Mouse (Mus musculus) MEL (cell line): Measurements from ENCODE around the gene Scnm1. TPM values are rescaled to one million over a fixed set of nuclear protein-coding genes. Genes with fewer than 3 reads are reported as not detected.

Experiments used
- DNase-seq: peaks from one replicate; pipeline ENCODE4 v3.0.0; 2011; ENCODE audit warnings: low read depth, low spot score
- H3K27ac ChIP-seq: 2 replicates; pipeline ENCODE4 v1.5.1; 2012; ENCODE audit warnings: low read depth, mild to moderate bottlenecking, control low read depth, low read length, moderate library complexity; ENCODE audit not compliant: control insufficient read depth
- H3K27me3 ChIP-seq, 2 experiments: fragments of 150-350 bp in 1 of 2; sonication (generic) in 1 of 2; 2 replicates each; pipeline ENCODE4 v1.6.1; 2012; ENCODE audit warnings: low read length in 2 of 2, mild to moderate bottlenecking in 2 of 2, improper control_type of control experiment in 1 of 2, moderate library complexity in 1 of 2; ENCODE audit not compliant: insufficient read depth in 2 of 2, control insufficient read depth in 1 of 2
- H3K36me3 ChIP-seq, 2 experiments: 2 replicates each; pipeline ENCODE4 v1.6.1; 2012 to 2014; ENCODE audit warnings: low read length in 2 of 2, improper control_type of control experiment in 1 of 2, inconsistent platforms in 1 of 2, mild to moderate bottlenecking in 1 of 2; ENCODE audit not compliant: insufficient read depth in 2 of 2, control insufficient read depth in 1 of 2
- H3K4me1 ChIP-seq, 2 experiments: fragments of 150-350 bp in 1 of 2; sonication (generic) in 1 of 2; 2 replicates each; pipeline ENCODE4 v1.6.1; 2012; ENCODE audit warnings: low read length in 2 of 2, improper control_type of control experiment in 1 of 2, mild to moderate bottlenecking in 1 of 2; ENCODE audit not compliant: insufficient read depth in 2 of 2, control insufficient read depth in 1 of 2
- H3K4me3 ChIP-seq, 2 experiments: fragments of 150-350 bp in 1 of 2; sonication (generic) in 1 of 2; 2 replicates each; pipeline ENCODE4 v1.5.1; 2012; ENCODE audit warnings: low read depth in 2 of 2, low read length in 2 of 2, mild to moderate bottlenecking in 2 of 2, moderate library complexity in 2 of 2, control low read depth in 1 of 2, improper control_type of control experiment in 1 of 2; ENCODE audit not compliant: control insufficient read depth in 1 of 2, insufficient read depth in 1 of 2
- H3K79me2 ChIP-seq: 2 replicates; pipeline ENCODE4 v1.6.1; 2012; ENCODE audit warnings: mild to moderate bottlenecking, low read length, moderate library complexity; ENCODE audit not compliant: control insufficient read depth, poor library complexity, insufficient read depth
- H3K9ac ChIP-seq: 2 replicates; pipeline ENCODE4 v1.6.1; 2012; ENCODE audit warnings: low read depth, mild to moderate bottlenecking, control low read depth, low read length, moderate library complexity; ENCODE audit not compliant: control insufficient read depth, poor library complexity, severe bottlenecking
- H3K9me3 ChIP-seq: fragments of 150-350 bp; sonication (generic); replicated peaks from 2 replicates; pipeline ENCODE4 v1.6.1; 2012; ENCODE audit warnings: mild to moderate bottlenecking, low read length, improper control_type of control experiment, moderate library complexity; ENCODE audit not compliant: insufficient read depth
- BHLHE40 ChIP-seq: IDR thresholded peaks from 2 replicates; pipeline ENCODE4 v1.6.1; 2012; ENCODE audit warnings: low read depth, mild to moderate bottlenecking, inconsistent platforms, low read length, improper control_type of control experiment, borderline replicate concordance
- CHD2 ChIP-seq: IDR thresholded peaks from 2 replicates; pipeline ENCODE4 v1.6.1; 2011; ENCODE audit warnings: low read length, improper control_type of control experiment
- CTCF ChIP-seq, 3 experiments: IDR thresholded peaks in 2 of 3; conservative IDR thresholded peaks in 1 of 3; 2 replicates each; pipeline ENCODE4 v1.5.1; 2011 to 2012; ENCODE audit warnings: low read length in 3 of 3, low read depth in 2 of 3, mild to moderate bottlenecking in 2 of 3, improper control_type of control experiment in 1 of 3, inconsistent platforms in 1 of 3, mixed read lengths in 1 of 3, moderate library complexity in 1 of 3; ENCODE audit not compliant: control insufficient read depth in 1 of 3, insufficient read depth in 1 of 3, poor library complexity in 1 of 3, severe bottlenecking in 1 of 3
- E2F4 ChIP-seq: IDR thresholded peaks from 2 replicates; pipeline ENCODE4 v1.6.1; 2011; ENCODE audit warnings: low read depth, low read length, improper control_type of control experiment, borderline replicate concordance
- EP300 ChIP-seq, 2 experiments: IDR thresholded peaks; 2 replicates each; pipeline ENCODE4 v1.6.1; 2011; ENCODE audit warnings: improper control_type of control experiment in 2 of 2, low read length in 2 of 2, low read depth in 1 of 2, mild to moderate bottlenecking in 1 of 2
- GABPA ChIP-seq: IDR thresholded peaks from 2 replicates; pipeline ENCODE4 v1.6.1; 2012; ENCODE audit warnings: low read depth, mild to moderate bottlenecking, inconsistent platforms, low read length, improper control_type of control experiment, moderate library complexity
- HCFC1 ChIP-seq: IDR thresholded peaks from 2 replicates; pipeline ENCODE4 v1.6.1; 2012; ENCODE audit warnings: low read depth, mild to moderate bottlenecking, inconsistent platforms, low read length, improper control_type of control experiment, moderate library complexity
- KAT2A ChIP-seq: conservative IDR thresholded peaks from 2 replicates; pipeline ENCODE4 v1.6.1; 2012; ENCODE audit warnings: low read depth, low read length, improper control_type of control experiment, inconsistent platforms
- MAFK ChIP-seq: IDR thresholded peaks from 2 replicates; pipeline ENCODE4 v1.6.1; 2011; ENCODE audit warnings: low read depth, mild to moderate bottlenecking, low read length, improper control_type of control experiment, borderline replicate concordance
- MAZ ChIP-seq: IDR thresholded peaks from 2 replicates; pipeline ENCODE4 v1.6.1; 2012; ENCODE audit warnings: low read depth, mild to moderate bottlenecking, inconsistent platforms, low read length, improper control_type of control experiment
- MEF2A ChIP-seq: IDR thresholded peaks from 2 replicates; pipeline ENCODE4 v1.6.1; 2014; ENCODE audit warnings: low read depth, mild to moderate bottlenecking, inconsistent platforms, low read length, improper control_type of control experiment; ENCODE audit not compliant: poor library complexity, insufficient replicate concordance, severe bottlenecking; ENCODE audit errors: extremely low read depth
- MXI1 ChIP-seq: IDR thresholded peaks from 2 replicates; pipeline ENCODE4 v1.6.1; 2011; ENCODE audit warnings: mild to moderate bottlenecking, low read depth, low read length, improper control_type of control experiment
- NELFE ChIP-seq: IDR thresholded peaks from 2 replicates; pipeline ENCODE4 v1.6.1; 2011; ENCODE audit warnings: low read depth, low read length, improper control_type of control experiment
- POLR2A ChIP-seq, 2 experiments: IDR thresholded peaks; 2 replicates each; pipeline ENCODE4 v1.6.1; 2011 to 2012; ENCODE audit warnings: low read length in 2 of 2, mild to moderate bottlenecking in 2 of 2, control low read depth in 1 of 2, improper control_type of control experiment in 1 of 2, low read depth in 1 of 2, moderate library complexity in 1 of 2; ENCODE audit not compliant: control insufficient read depth in 1 of 2, insufficient read depth in 1 of 2, poor library complexity in 1 of 2
- POLR2AphosphoS2 ChIP-seq: IDR thresholded peaks from 2 replicates; pipeline ENCODE4 v1.6.1; 2011; ENCODE audit warnings: low read length, improper control_type of control experiment
- POLR2AphosphoS5 ChIP-seq: IDR thresholded peaks from 2 replicates; pipeline ENCODE4 v1.6.1; 2012; ENCODE audit warnings: low read depth, borderline replicate concordance, mild to moderate bottlenecking, inconsistent platforms, low read length, moderate library complexity, mixed read lengths
- RAD21 ChIP-seq: IDR thresholded peaks from 2 replicates; pipeline ENCODE4 v1.6.1; 2011; ENCODE audit warnings: mild to moderate bottlenecking, low read depth, low read length, improper control_type of control experiment
- SIN3A ChIP-seq: IDR thresholded peaks from 2 replicates; pipeline ENCODE4 v1.6.1; 2012; ENCODE audit warnings: low read length, improper control_type of control experiment, inconsistent platforms
- SMC3 ChIP-seq: IDR thresholded peaks from 2 replicates; pipeline ENCODE4 v1.6.1; 2011; ENCODE audit warnings: low read depth, low read length, improper control_type of control experiment
- TBP ChIP-seq: IDR thresholded peaks from 2 replicates; pipeline ENCODE4 v1.8.0; 2011; ENCODE audit warnings: low read depth, low read length, improper control_type of control experiment
- TCF12 ChIP-seq: IDR thresholded peaks from 2 replicates; pipeline ENCODE4 v1.6.1; 2014; ENCODE audit warnings: low read depth, mild to moderate bottlenecking, inconsistent platforms, low read length, improper control_type of control experiment, moderate library complexity
- UBTF ChIP-seq: IDR thresholded peaks from 2 replicates; pipeline ENCODE4 v1.6.1; 2012; ENCODE audit warnings: low read depth, mild to moderate bottlenecking, inconsistent platforms, low read length, improper control_type of control experiment, moderate library complexity, borderline replicate concordance; ENCODE audit not compliant: insufficient read depth
- USF1 ChIP-seq: IDR thresholded peaks from 2 replicates; pipeline ENCODE4 v1.6.1; 2014; ENCODE audit warnings: low read depth, mild to moderate bottlenecking, inconsistent platforms, low read length, improper control_type of control experiment, moderate library complexity
- ZKSCAN1 ChIP-seq: IDR thresholded peaks from 2 replicates; pipeline ENCODE4 v1.6.1; 2012; ENCODE audit warnings: low read depth, mild to moderate bottlenecking, inconsistent platforms, low read length, improper control_type of control experiment, moderate library complexity
- ZNF384 ChIP-seq: IDR thresholded peaks from 2 replicates; pipeline ENCODE4 v1.6.1; 2012; ENCODE audit warnings: low read depth, mild to moderate bottlenecking, inconsistent platforms, low read length, improper control_type of control experiment
- polyA plus RNA-seq, 2 experiments: library from polyadenylated mRNA; stranded (reverse) in 1 of 2; unstranded in 1 of 2; fragments of >175 nt in 1 of 2; fragments of >200 nt in 1 of 2; gene quantifications; 2 replicates each; pipeline versions ENCODE4 v1.2.1 to v1.2.4; 2012; ENCODE audit warnings: low replicate concordance in 2 of 2, low read depth in 1 of 2; ENCODE audit not compliant: insufficient read length in 2 of 2, insufficient read depth in 1 of 2, missing spikeins in 1 of 2
- total RNA-seq: library from RNA; depleted of rRNA; stranded (reverse); fragments of 300-350 nt; gene quantifications from 2 replicates; pipeline ENCODE4 v1.2.3, GENCODE M21; 2012

Scnm1 gene
- total and polyA plus RNA-seq, 3 experiments, result 93.1 to 104 TPM; not detected in 1

- no peaks in the 10 kb centered on the region for H3K4me1 ChIP-seq
- TF ChIP-seq MEF2A (no peak), EP300 (IDR thresholded peaks at IDR 0.05; ENCODE audit: low read depth in 1 of 2, low read length in 2 of 2) (no peak), MXI1 (no peak), CHD2 (no peak), USF1 (no peak), TBP (no peak), SIN3A (no peak), SMC3 (no peak), POLR2A (IDR thresholded peaks at IDR 0.05; ENCODE audit: control insufficient read depth in 1 of 2, insufficient read depth in 1 of 2, low read depth in 1 of 2, low read length in 2 of 2, poor library complexity in 1 of 2) (no peak), CTCF (IDR thresholded peaks at IDR 0.05 in 2 of 3, conservative IDR thresholded peaks at IDR 0.05 in 1 of 3; ENCODE audit: control insufficient read depth in 1 of 3, insufficient read depth in 1 of 3, low read depth in 2 of 3, low read length in 3 of 3, poor library complexity in 1 of 3, severe bottlenecking in 1 of 3) (no peak), MAFK (no peak)
Observed at GRCm38 (mm10) chr3:95171105-95171504, 37.3 kb upstream of the Scnm1 start.

DNA sequence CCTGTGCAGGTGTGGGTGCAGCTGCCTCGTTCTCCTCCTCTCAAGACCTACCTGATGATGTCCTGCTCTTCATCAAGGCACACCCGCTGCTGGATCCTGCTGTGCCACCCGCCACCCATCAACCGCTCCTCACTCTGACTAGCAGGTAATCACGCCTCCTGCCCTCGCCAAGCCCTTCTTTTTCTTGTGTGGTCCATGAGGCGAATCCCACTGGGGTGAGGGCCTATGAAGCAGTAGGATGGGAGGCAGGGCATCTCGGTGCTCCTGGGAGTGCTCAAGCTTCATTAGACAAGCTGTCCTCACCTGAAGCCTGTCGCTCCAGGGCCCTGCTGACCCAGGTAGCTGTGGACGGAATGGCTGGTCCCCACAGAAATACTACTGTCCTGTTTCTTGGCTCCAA lies 36.2 kb upstream of the Scnm1 start:
- Histone ChIP-seq H3K27ac (no peak overlapping the region), H3K4me3 (no peak overlapping the region), H3K36me3 (peaks cover 0 to 3% of the 10 kb centered on the region in 2 experiments; a peak in 2 of 4 replicates), H3K4me1 (peaks cover 3% of the 10 kb centered on the region in 2 experiments), H3K79me2 (no peaks in the 10 kb centered on the region), H3K27me3 (no peaks in the 10 kb centered on the region), H3K9ac (no peak overlapping the region), H3K9me3 (no peaks in the 10 kb centered on the region)
- DNase-seq, result no peak
- TF ChIP-seq ZKSCAN1 (no peak), USF1 (no peak), TCF12 (no peak), HCFC1 (no peak), RAD21 (no peak), POLR2AphosphoS2 (no peak), BHLHE40 (no peak), SMC3 (no peak), MXI1 (no peak), UBTF (no peak), TBP (no peak), MAZ (no peak), SIN3A (no peak), NELFE (no peak), POLR2AphosphoS5 (no peak), E2F4 (no peak), GABPA (no peak), ZNF384 (no peak), KAT2A (no peak)

More at GRCm38 (mm10) chr3:95171105-95171504, 37.3 kb upstream of the Scnm1 start:
- Histone ChIP-seq H3K9ac (no peak overlapping the region), H3K4me3 (no peak overlapping the region), H3K36me3 (no peaks in the 10 kb centered on the region), H3K27ac (no peak overlapping the region), H3K79me2 (no peaks in the 10 kb centered on the region), H3K9me3 (no peaks in the 10 kb centered on the region), H3K27me3 (no peaks in the 10 kb centered on the region)
- DNase-seq, result no peak
